Mouse (Mus musculus): Measurements from ENCODE around the gene Fam122a. TPM values are rescaled to one million over a fixed set of nuclear protein-coding genes. Genes with fewer than 3 reads are reported as not detected.
A peak's percentile ranks its signal among the peaks of the same experiment; 100 is the strongest.

Fam122a gene
- total RNA-seq, 1 experiment from 2014 or later = 40.7 TPM

GRCm38 (mm10) chr19:24490275-24490674 is 13.1 kb upstream of the Fam122a start:
- no peak for DNase-seq

GRCm38 (mm10) chr19:24486433-24487296 is 9.5 kb upstream of the Fam122a start:
- no peak for DNase-seq

DNA sequence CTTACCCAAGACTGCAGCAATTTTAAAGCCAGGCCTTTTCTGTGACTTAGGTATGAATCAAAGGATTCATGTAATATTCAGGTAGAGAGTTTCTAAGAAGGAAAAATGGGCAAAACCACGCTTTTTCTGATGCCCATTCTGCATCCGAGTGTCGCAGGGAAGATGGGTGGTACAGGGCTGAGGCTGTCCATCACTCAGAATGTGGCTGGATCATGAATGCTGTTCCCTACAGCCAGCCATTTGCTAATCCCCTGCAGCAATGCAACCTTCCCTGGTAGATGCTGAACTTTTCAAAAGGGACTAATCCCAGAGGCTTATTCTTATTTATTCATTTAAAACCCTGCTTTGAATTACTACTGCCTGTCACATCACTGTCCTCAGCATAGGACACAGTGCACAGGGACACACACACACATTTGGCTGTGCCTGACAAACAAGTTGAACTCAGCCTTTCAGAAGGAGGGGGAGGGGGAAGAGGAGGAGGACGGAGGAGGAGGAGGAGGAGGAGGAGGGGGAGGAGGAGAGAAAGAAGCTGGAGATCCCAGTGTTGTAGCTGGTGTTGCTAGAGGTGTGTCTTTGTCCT is 7.5 kb upstream of the Fam122a start:
- DNase-seq = no peak

- DNase-seq = no peak
These were observed 3.8 kb upstream of the Fam122a start for GRCm38 (mm10) chr19:24480916-24481315.

GRCm38 (mm10) chr19:24476461-24476860 is 695 bp downstream of the Fam122a start:
- DNase-seq = peak; percentile 38

DNA sequence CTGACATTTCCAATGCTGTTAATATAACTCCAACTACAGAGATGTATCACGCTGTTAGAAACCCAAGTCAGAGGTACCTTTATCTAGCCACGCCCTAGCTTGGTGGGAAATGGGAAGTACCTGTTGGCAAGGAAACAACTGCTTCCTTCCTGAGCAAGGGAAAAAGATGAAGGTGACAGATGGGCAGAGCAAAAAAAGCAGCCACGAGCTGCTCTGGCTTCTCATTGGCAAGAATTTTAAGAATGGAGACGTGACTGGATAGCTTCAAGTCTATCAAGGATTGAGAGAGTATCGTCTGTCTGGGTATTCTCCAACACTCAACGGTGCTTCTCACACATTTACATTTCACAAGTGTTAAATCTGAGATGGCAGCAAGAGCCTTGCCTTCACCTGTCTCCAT is 1.9 kb downstream of the Fam122a start:
- no peak for DNase-seq

DNA sequence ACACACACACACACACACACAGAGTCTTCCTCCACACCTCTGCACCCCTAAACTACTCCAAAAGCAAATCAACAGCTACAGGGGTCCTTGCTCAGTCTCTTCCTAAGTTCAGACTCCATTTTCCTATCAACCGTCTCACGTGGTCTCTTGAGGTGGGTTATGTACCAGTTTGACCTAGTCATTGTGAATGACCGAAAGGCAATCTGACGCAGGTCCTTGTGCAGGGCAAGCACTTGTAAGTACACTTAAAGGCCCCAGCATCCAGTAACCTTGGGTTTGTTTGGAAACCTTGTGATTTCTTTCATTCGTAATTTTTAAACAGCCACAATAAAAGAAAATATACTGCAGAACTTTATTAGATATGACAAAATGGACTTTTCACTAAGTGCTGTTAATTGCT is 4.6 kb downstream of the Fam122a start:
- DNase-seq = no peak

DNA sequence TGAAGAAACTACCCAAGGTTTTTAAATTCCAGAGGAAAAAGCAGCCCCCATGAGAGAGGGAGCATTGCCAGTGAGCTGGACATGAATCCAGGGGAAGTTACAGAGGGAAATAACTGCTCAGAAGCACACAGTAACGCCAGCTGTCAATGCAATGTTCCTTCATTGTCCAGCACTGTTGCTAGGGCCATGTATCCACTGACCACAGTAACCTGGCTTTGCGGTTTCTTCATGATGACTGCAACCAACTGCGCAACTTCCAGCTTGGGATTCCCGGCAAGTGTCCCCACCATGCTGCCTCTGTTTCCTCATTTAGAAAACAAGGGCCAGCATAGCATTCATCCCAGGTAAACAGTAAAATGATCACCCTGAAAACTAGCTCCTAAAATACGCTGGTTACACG is 5.6 kb downstream of the Fam122a start:
- no peak for DNase-seq

GRCm38 (mm10) chr19:24469216-24469615 is 7.9 kb downstream of the Fam122a start:
- no peak for DNase-seq

- DNase-seq = no peak
These were observed 8.5 kb downstream of the Fam122a start for GRCm38 (mm10) chr19:24468616-24469015.

DNA sequence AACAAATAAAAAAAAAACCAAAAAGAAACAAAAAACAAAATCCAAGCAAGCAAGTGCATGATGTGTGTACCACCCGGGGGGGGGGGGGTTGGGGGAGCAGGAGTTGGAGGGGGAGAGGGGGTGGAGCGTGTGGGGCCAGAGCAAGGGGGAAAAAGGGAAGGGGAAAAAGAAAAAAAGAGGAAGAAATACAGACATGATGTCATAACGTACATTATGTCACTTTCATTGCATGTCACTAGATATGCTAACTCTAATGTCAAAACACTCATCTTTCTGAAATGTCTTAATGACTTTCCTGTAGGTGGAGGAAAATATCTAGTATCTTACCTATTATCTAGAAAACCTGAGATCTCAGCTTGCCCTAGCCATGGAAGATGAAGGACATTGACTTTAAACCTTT is 14.1 kb downstream of the Fam122a start:
- no peak for DNase-seq

DNA sequence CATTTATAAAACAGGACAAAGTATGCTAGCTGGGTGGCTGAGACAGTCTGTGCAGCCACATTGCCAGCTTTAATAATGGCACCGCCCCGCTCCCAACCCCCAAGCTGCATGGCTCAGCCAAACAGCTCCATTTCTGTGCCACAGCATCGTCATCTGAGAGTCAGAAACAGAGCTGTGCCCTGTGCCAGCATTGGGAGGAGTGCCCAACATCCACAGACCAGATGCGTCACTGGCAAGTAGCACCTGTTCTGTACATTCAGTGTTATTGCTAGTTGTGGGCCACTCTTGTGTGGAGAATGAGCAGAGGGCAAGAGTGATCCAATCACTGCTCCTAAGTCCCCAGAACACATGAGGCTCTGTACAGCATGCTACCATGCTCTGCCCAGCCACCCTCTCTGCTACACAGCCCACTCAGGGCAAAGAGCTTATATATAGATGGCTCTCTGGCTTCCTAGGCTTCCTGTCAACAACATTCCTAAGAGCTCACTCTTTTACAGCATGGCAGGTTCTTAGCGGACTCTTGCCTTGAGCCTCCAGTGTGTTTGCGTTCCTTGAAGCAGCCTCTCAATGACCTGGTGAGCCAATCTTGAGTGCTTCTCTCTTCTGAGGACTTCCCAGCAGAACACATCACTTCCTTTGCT is 20.4 kb downstream of the Fam122a start:
- DNase-seq = no peak

GRCm38 (mm10) chr19:24455249-24455960 is 21.8 kb downstream of the Fam122a start:
- no peak for DNase-seq

- no peak for DNase-seq
These were observed 22.7 kb downstream of the Fam122a start for GRCm38 (mm10) chr19:24454451-24454850.

GRCm38 (mm10) chr19:24453379-24453778 is 23.8 kb downstream of the Fam122a start:
- no peak for DNase-seq

GRCm38 (mm10) chr19:24452441-24452898 is 24.7 kb downstream of the Fam122a start:
- DNase-seq = no peak

DNA sequence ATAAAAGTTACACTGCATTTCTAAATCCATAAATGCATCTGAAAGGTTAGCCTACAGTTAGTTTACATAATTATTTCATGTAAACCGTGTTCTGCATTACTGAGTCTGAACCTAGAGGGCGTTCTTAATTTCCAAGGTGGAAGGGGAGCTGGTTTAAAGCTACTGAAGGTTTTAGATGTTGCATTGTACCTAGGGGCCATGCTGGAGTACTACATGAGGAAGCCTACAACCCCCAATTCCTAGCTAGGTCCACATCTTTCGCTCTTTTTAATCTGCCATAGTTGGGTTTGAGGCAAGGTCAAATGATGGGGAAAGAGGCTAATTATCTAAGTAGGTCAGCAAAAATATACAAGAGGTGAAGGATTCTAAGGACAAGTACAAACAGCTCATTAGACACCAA is 25.5 kb downstream of the Fam122a start:
- DNase-seq = no peak

DNA sequence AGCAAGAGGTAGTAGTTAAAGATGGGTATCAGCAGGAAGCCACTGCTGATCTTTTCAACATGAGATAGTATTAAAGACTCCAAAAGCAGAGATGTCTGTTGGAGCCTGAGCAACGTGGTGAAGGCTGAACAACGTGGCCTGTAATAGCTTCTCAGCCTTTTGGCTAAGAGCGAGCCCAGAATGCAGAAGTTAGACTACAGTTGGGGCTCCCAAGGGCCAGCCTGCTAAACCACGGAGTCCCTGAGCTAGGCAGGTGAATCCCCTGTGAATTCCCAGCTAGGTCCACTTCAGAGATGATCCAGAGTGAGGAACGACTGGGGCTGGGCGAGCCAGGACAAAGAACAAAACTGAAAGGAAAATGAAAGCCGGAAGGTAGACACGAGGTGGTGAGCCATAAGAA is 26.4 kb downstream of the Fam122a start:
- no peak for DNase-seq

DNA sequence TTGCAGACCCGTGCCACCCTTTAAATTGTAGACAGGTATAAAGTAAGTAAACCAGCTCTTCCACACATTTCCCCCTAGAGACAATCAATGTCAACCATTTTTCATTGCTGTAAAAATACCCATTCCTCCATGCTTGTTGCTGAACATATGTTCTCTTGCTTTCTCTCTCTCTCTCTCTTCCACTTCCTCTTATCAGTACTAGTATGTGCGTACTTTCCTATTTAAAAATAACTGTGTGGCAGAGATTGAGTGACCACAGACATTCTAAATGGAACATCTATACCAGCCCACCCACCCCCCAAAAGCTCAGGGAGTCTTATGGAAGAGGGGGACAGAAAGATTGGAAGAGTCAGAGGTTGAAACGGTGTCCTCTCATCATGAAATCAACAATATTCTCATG is 32.8 kb downstream of the Fam122a start:
- no peak for DNase-seq

GRCm38 (mm10) chr19:24439715-24440114 is 37.4 kb downstream of the Fam122a start:
- DNase-seq = no peak

- DNase-seq = no peak
These were observed 42.9 kb downstream of the Fam122a start for GRCm38 (mm10) chr19:24434291-24434690.

- DNase-seq = no peak
These were observed 44.7 kb downstream of the Fam122a start for GRCm38 (mm10) chr19:24432447-24432846.

DNA sequence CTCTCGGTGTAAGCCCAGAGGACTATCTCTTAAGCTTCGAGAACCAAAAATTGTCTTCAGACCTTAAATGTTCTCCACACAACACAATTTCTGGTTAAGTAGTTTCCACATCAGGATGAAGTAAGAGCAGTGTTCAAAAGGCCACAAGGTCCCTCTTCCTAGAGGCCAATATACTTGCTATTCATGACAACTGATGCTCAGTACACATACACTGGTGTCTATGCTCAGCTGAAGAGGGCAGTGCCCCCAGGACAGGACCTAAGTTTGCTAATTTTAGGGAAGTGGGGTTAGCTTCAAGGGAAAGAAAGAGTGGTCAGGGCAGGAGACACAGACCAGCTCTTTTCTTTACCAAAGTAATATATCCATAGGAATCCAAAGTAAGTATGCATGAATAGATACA is 45.8 kb downstream of the Fam122a start:
- no peak for DNase-seq

Data from adrenal gland, postnatal 25 days (tissue).